Mouse (Mus musculus) embryonic fibroblast, embryonic 13.5 days (primary cell): ENCODE measurements at regions not wholly inside any gene's neighbourhood (a gene's known extent, or its start where the extent isn't known, plus 50 kb on each side); places are given as distances from the start of the nearest gene placed in this dataset.

ENCODE experiments used
- CTCF ChIP-seq: IDR thresholded peaks from 2 replicates; pipeline ENCODE4 v1.5.1; 2011; ENCODE audit warnings: mild to moderate bottlenecking, control low read depth, low read length, moderate library complexity, borderline replicate concordance; ENCODE audit not compliant: insufficient read depth
- POLR2A ChIP-seq: IDR thresholded peaks from 2 replicates; pipeline ENCODE4 v1.6.1; 2011; ENCODE audit warnings: low read depth, mild to moderate bottlenecking, control low read depth, low read length, moderate library complexity

- TF ChIP-seq CTCF (no peak), POLR2A (no peak)
Observed at GRCm38 (mm10) chr13:56005746-56006145, 130.4 kb downstream of the H2afy start.
